Mouse (Mus musculus): ENCODE results near the gene Naa38. TPM values are rescaled to one million over a fixed set of nuclear protein-coding genes. Genes with fewer than 3 reads are reported as not detected.
A peak's percentile ranks its signal among the peaks of the same experiment; 100 is the strongest.

The Naa38 gene
- polyA plus RNA-seq, 1 experiment, result 77.9 TPM

GRCm38 (mm10) chr11:69397581-69398057, 2.3 kb downstream of the Naa38 start:
- Histone ChIP-seq H3K9me3 (replicated peaks; ENCODE audit: control insufficient read depth, insufficient read depth, low read length, poor library complexity, severe bottlenecking) (no peaks in the 10 kb centered on the region), H3K9ac (ENCODE audit: low read depth, poor library complexity, severe bottlenecking) (peak overlapping the region; percentile 65), H3K27me3 (ENCODE audit: control insufficient read depth, insufficient read depth, low read length, poor library complexity, severe bottlenecking) (no peaks in the 10 kb centered on the region), H3K4me3 (ENCODE audit: low read depth, low read length) (peak overlapping the region; percentile 70), H3K4me1 (ENCODE audit: control insufficient read depth, insufficient read depth, low read length) (no peaks in the 10 kb centered on the region), H3K27ac (ENCODE audit: insufficient read depth, low read length) (no peak overlapping the region), H3K36me3 (ENCODE audit: control insufficient read depth, insufficient read depth, low read length, poor library complexity, severe bottlenecking) (no peaks in the 10 kb centered on the region)
- TF ChIP-seq CTCF (IDR thresholded peaks at IDR 0.05; ENCODE audit: low read depth, low read length) (no peak), POLR2A (IDR thresholded peaks at IDR 0.05; ENCODE audit: insufficient read depth, low read length) (no peak), EP300 (IDR thresholded peaks at IDR 0.05; ENCODE audit: insufficient read depth, low read depth, low read length) (no peak)

- H3K27ac ChIP-seq (ENCODE audit: insufficient read depth, low read length), result no peak within 1 kb of the TSS
- H3K27me3 ChIP-seq (ENCODE audit: control insufficient read depth, insufficient read depth, low read length, poor library complexity, severe bottlenecking), result no peaks in the 10 kb centered on the region
- H3K4me1 ChIP-seq (ENCODE audit: control insufficient read depth, insufficient read depth, low read length), result no peaks in the 10 kb centered on the region
Measured at GRCm38 (mm10) chr11:69398059-69398458, 2.8 kb downstream of the Naa38 start, which contains the start of gene Tmem88. Gene Tmem88, minus strand, starts transcription at chr11:69398234.

GRCm38 (mm10) chr11:69398486-69399200, 3.4 kb downstream of the Naa38 start:
- Histone ChIP-seq H3K9ac (ENCODE audit: low read depth, poor library complexity, severe bottlenecking) (peak overlapping the region; percentile 65), H3K4me1 (ENCODE audit: control insufficient read depth, insufficient read depth, low read length) (no peaks in the 10 kb centered on the region), H3K27ac (ENCODE audit: insufficient read depth, low read length) (no peak overlapping the region), H3K4me3 (ENCODE audit: low read depth, low read length) (peak overlapping the region; percentile 70), H3K36me3 (ENCODE audit: control insufficient read depth, insufficient read depth, low read length, poor library complexity, severe bottlenecking) (no peaks in the 10 kb centered on the region), H3K27me3 (ENCODE audit: control insufficient read depth, insufficient read depth, low read length, poor library complexity, severe bottlenecking) (no peaks in the 10 kb centered on the region), H3K9me3 (replicated peaks; ENCODE audit: control insufficient read depth, insufficient read depth, low read length, poor library complexity, severe bottlenecking) (no peaks in the 10 kb centered on the region)
- TF ChIP-seq EP300 (IDR thresholded peaks at IDR 0.05; ENCODE audit: insufficient read depth, low read depth, low read length), result no peak
- TF ChIP-seq CTCF (IDR thresholded peaks at IDR 0.05; ENCODE audit: low read depth, low read length), result no peak
- no peak for TF ChIP-seq POLR2A (IDR thresholded peaks at IDR 0.05; ENCODE audit: insufficient read depth, low read length)

More at GRCm38 (mm10) chr11:69398059-69398458, 2.8 kb downstream of the Naa38 start, which contains the start of gene Tmem88:
- TF ChIP-seq EP300 (IDR thresholded peaks at IDR 0.05; ENCODE audit: insufficient read depth, low read depth, low read length), result 0 out of 2 replicates have a peak, but pooled peaks have one; percentile 33
- peak; percentile 58 for TF ChIP-seq POLR2A (IDR thresholded peaks at IDR 0.05; ENCODE audit: insufficient read depth, low read length)
- no peak for TF ChIP-seq CTCF (IDR thresholded peaks at IDR 0.05; ENCODE audit: low read depth, low read length)
- H3K9me3 ChIP-seq (replicated peaks; ENCODE audit: control insufficient read depth, insufficient read depth, low read length, poor library complexity, severe bottlenecking), result no peaks in the 10 kb centered on the region
- H3K4me3 ChIP-seq (ENCODE audit: low read depth, low read length), result peak within 1 kb of the TSS; percentile 70
- peak within 1 kb of the TSS; percentile 65 for H3K9ac ChIP-seq (ENCODE audit: low read depth, poor library complexity, severe bottlenecking)
- no peaks in the 10 kb centered on the region for H3K36me3 ChIP-seq (ENCODE audit: control insufficient read depth, insufficient read depth, low read length, poor library complexity, severe bottlenecking)

- Histone ChIP-seq H3K27ac (ENCODE audit: insufficient read depth, low read length) (no peak overlapping the region), H3K9ac (ENCODE audit: low read depth, poor library complexity, severe bottlenecking) (peak overlapping the region; percentile 65), H3K4me3 (ENCODE audit: low read depth, low read length) (peak overlapping the region; percentile 41), H3K36me3 (ENCODE audit: control insufficient read depth, insufficient read depth, low read length, poor library complexity, severe bottlenecking) (no peaks in the 10 kb centered on the region), H3K9me3 (replicated peaks; ENCODE audit: control insufficient read depth, insufficient read depth, low read length, poor library complexity, severe bottlenecking) (no peaks in the 10 kb centered on the region), H3K4me1 (ENCODE audit: control insufficient read depth, insufficient read depth, low read length) (no peaks in the 10 kb centered on the region), H3K27me3 (ENCODE audit: control insufficient read depth, insufficient read depth, low read length, poor library complexity, severe bottlenecking) (no peaks in the 10 kb centered on the region)
- no peak for TF ChIP-seq CTCF (IDR thresholded peaks at IDR 0.05; ENCODE audit: low read depth, low read length)
- no peak for TF ChIP-seq POLR2A (IDR thresholded peaks at IDR 0.05; ENCODE audit: insufficient read depth, low read length)
- no peak for TF ChIP-seq EP300 (IDR thresholded peaks at IDR 0.05; ENCODE audit: insufficient read depth, low read depth, low read length)
Measured at GRCm38 (mm10) chr11:69399201-69400082, 4.2 kb downstream of the Naa38 start.

GRCm38 (mm10) chr11:69400083-69400850, 5.0 kb downstream of the Naa38 start:
- H3K27ac ChIP-seq (ENCODE audit: insufficient read depth, low read length), result no peak overlapping the region
- no peaks in the 10 kb centered on the region for H3K9me3 ChIP-seq (replicated peaks; ENCODE audit: control insufficient read depth, insufficient read depth, low read length, poor library complexity, severe bottlenecking)
- no peak overlapping the region; the same call in 1 of the 2 replicates for H3K9ac ChIP-seq (ENCODE audit: low read depth, poor library complexity, severe bottlenecking)
- no peaks in the 10 kb centered on the region for H3K27me3 ChIP-seq (ENCODE audit: control insufficient read depth, insufficient read depth, low read length, poor library complexity, severe bottlenecking)
- TF ChIP-seq CTCF (IDR thresholded peaks at IDR 0.05; ENCODE audit: low read depth, low read length), result no peak
- peak overlapping the region; percentile 41 for H3K4me3 ChIP-seq (ENCODE audit: low read depth, low read length)
- no peaks in the 10 kb centered on the region for H3K36me3 ChIP-seq (ENCODE audit: control insufficient read depth, insufficient read depth, low read length, poor library complexity, severe bottlenecking)
- H3K4me1 ChIP-seq (ENCODE audit: control insufficient read depth, insufficient read depth, low read length), result no peaks in the 10 kb centered on the region
